Mouse (Mus musculus) right cerebral cortex, postnatal 10 days (tissue): ENCODE results near the gene Skap1.
A peak's percentile ranks its signal among the peaks of the same experiment; 100 is the strongest.

Source experiments
- DNase-seq, 2 experiments: peaks; one replicate each; pipeline ENCODE4 v3.0.0; 2021; ENCODE audit warnings: low spot score in 2 of 2

The Skap1 gene

GRCm38 (mm10) chr11:96780306-96780705 is 315.9 kb downstream of the Skap1 start:
- DNase-seq = no peak

GRCm38 (mm10) chr11:96781425-96781824 is 317.0 kb downstream of the Skap1 start:
- DNase-seq = no peak

GRCm38 (mm10) chr11:96784847-96785246 is 320.5 kb downstream of the Skap1 start:
- DNase-seq = peak; percentile 55 to 76

GRCm38 (mm10) chr11:96786731-96787450 is 322.5 kb downstream of the Skap1 start:
- DNase-seq = no peak

GRCm38 (mm10) chr11:96788871-96789795 is 324.7 kb downstream of the Skap1 start, which contains the start of gene Cbx1:
Gene Cbx1, plus strand, starts transcription at chr11:96789127.
- DNase-seq = peak; percentile 94

GRCm38 (mm10) chr11:96789990-96790389 is 325.6 kb downstream of the Skap1 start:
- no peak for DNase-seq

GRCm38 (mm10) chr11:96790681-96791080 is 326.3 kb downstream of the Skap1 start:
- no peak for DNase-seq

- no peak for DNase-seq
Observed at GRCm38 (mm10) chr11:96795491-96795890, 331.1 kb downstream of the Skap1 start.

- DNase-seq = no peak
Observed at GRCm38 (mm10) chr11:96796081-96796480, 331.7 kb downstream of the Skap1 start.

GRCm38 (mm10) chr11:96796586-96796985 is 332.2 kb downstream of the Skap1 start:
- DNase-seq = no peak

- DNase-seq = no peak
Observed at GRCm38 (mm10) chr11:96799511-96799910, 335.1 kb downstream of the Skap1 start.

GRCm38 (mm10) chr11:96805606-96806005 is 341.2 kb downstream of the Skap1 start:
- no peak for DNase-seq

GRCm38 (mm10) chr11:96808066-96808465 is 343.7 kb downstream of the Skap1 start:
- DNase-seq = no peak
